Mouse (Mus musculus) embryonic facial prominence, embryonic 13.5 days (tissue): ENCODE data around the gene Serpina1f. TPM values are rescaled to one million over a fixed set of nuclear protein-coding genes. Genes with fewer than 3 reads are reported as not detected.

Source experiments
- ATAC-seq: fragments of 200-750 bp; cut with Nextera tagmentation; 2 replicates; pipeline ENCODE4 v1.8.0; 2017; ENCODE audit warnings: low read depth; ENCODE audit not compliant: insufficient number of reproducible peaks, insufficient read depth, low FRiP score, low TSS enrichment
- H3K27ac ChIP-seq: fragments of 300-500 bp; sonication (generic); 2 replicates; pipeline ENCODE4 v1.5.1; 2015; ENCODE audit warnings: moderate library complexity, mild to moderate bottlenecking, inconsistent platforms
- H3K27me3 ChIP-seq: fragments of 300-500 bp; sonication (generic); 2 replicates; pipeline ENCODE4 v1.6.1; 2015; ENCODE audit warnings: mild to moderate bottlenecking, inconsistent platforms
- H3K36me3 ChIP-seq: fragments of 300-500 bp; sonication (generic); 2 replicates; pipeline ENCODE4 v1.6.1; 2015; ENCODE audit warnings: mild to moderate bottlenecking, inconsistent platforms
- H3K4me1 ChIP-seq: fragments of 300-500 bp; sonication (generic); 2 replicates; pipeline ENCODE4 v1.6.1; 2015; ENCODE audit warnings: inconsistent platforms
- H3K4me2 ChIP-seq: fragments of 300-500 bp; sonication (generic); 2 replicates; pipeline ENCODE4 v1.6.1; 2015; ENCODE audit warnings: moderate library complexity, mild to moderate bottlenecking, inconsistent platforms
- H3K4me3 ChIP-seq: fragments of 300-500 bp; sonication (generic); 2 replicates; pipeline ENCODE4 v1.5.1; 2015; ENCODE audit warnings: mild to moderate bottlenecking, inconsistent platforms
- H3K9ac ChIP-seq: fragments of 300-500 bp; sonication (generic); 2 replicates; pipeline ENCODE4 v1.6.1; 2015; ENCODE audit warnings: mild to moderate bottlenecking, inconsistent platforms
- H3K9me3 ChIP-seq: fragments of 300-500 bp; sonication (generic); 2 replicates; pipeline ENCODE4 v1.6.1; 2016; ENCODE audit warnings: inconsistent platforms
- WGBS: fragments of 180-500 bp; shearing (Covaris S2); methylation state at CpG from one replicate; pipeline ENCODE4 v1.1.7; 2015; ENCODE audit warnings: mixed read lengths; 5-methylcytosine and 5-hydroxymethylcytosine counted together
- polyA plus RNA-seq: library from polyadenylated mRNA; unstranded; fragments of >200 nt; fragmentation: Nextera tagmentation; extraction: Ambion mirVana; gene quantifications from 2 replicates; pipeline ENCODE4 v1.2.1, GENCODE M21; 2015

The Serpina1f gene
- polyA plus RNA-seq, 1 experiment from 2014 or later = not detected

GRCm38 (mm10) chr12:103659171-103659570 is 36.2 kb downstream of the Serpina1f start:
- WGBS = 87% methylated on average over 2 of the region's 2 CpGs
- Histone ChIP-seq H3K9ac (no peak overlapping the region), H3K9me3 (no peaks in the 10 kb centered on the region), H3K27ac (no peak overlapping the region), H3K36me3 (no peaks in the 10 kb centered on the region), H3K4me2 (no peak overlapping the region), H3K4me3 (no peak overlapping the region), H3K4me1 (no peaks in the 10 kb centered on the region), H3K27me3 (no peaks in the 10 kb centered on the region)
- no peak for ATAC-seq

DNA sequence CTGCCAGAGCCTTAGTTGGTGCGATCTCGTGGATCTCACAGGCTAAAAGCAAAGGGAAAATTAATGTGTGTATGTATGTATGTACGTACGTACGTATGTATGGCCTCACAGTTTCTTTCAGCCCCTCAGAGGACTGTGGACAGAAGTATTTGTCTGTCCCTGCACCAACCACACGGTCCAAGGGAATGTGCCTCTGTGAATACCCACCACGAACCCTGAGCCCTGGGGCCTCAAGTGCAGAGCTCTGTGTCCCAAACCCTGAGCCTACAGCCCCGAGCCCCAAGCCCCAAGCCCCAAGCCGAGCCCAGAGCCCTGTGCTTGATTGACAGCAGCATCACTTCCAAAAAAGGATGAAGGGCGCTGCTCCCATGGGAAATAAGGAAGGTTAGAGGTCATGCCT is 37.3 kb downstream of the Serpina1f start:
- no peak overlapping the region for H3K4me3 ChIP-seq
- no peaks in the 10 kb centered on the region for H3K9me3 ChIP-seq
- H3K36me3 ChIP-seq = no peaks in the 10 kb centered on the region
- H3K4me2 ChIP-seq = no peak overlapping the region
- no peak overlapping the region for H3K27ac ChIP-seq
- H3K27me3 ChIP-seq = no peaks in the 10 kb centered on the region
- WGBS = 80% methylated on average over 10 of the region's 10 CpGs
- no peaks in the 10 kb centered on the region for H3K4me1 ChIP-seq
- ATAC-seq = no peak
- H3K9ac ChIP-seq = no peak overlapping the region

DNA sequence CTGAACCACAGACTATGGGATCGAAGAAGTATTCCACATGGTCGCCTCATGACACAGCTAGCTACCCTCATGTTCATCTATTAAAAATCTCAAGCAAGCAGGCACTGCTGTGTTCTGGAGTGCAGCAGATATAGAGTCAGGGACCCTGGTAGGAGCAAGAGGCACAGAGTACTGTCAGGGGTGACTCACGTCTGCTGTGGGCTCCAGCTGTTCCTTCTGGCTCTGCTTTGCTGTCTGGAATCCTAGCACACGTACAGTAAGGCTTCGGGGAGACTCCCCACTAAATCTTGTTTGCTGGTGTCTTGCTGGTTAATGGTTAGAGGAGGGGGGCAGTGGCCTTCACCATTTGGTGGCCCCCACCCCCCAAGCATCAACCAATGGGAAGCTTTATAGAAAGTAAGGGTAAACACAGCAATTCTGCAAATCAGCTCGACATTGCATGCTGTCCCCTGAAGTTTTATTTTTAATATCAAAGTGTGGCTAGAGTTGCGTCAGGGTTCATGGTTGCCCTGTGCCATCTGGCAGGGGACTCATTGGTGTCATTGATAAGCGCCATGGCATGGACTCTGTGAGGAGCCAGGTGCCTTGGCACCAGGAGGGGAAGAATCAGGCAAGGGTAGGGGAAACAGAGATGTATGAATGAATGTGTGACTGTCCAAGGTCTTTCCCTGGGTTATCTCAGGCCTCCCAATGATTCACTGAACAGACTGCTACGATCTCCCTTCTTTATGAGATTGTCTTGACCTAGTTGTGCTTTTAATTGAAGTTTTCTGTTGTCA is 38.3 kb downstream of the Serpina1f start, which contains the start of gene Serpina6:
Gene Serpina6 (minus strand): TSS at position 365 of the 779 bp plus-strand sequence.
- H3K4me1 ChIP-seq = no peaks in the 10 kb centered on the region
- H3K36me3 ChIP-seq = no peaks in the 10 kb centered on the region
- H3K9ac ChIP-seq = no peak within 1 kb of the TSS
- ATAC-seq = no peak
- no peak within 1 kb of the TSS for H3K4me2 ChIP-seq
- H3K4me3 ChIP-seq = no peak within 1 kb of the TSS
- H3K9me3 ChIP-seq = no peaks in the 10 kb centered on the region
- no peak within 1 kb of the TSS for H3K27ac ChIP-seq
- H3K27me3 ChIP-seq = no peaks in the 10 kb centered on the region
- 73% methylated on average over 9 of the region's 9 CpGs for WGBS

DNA sequence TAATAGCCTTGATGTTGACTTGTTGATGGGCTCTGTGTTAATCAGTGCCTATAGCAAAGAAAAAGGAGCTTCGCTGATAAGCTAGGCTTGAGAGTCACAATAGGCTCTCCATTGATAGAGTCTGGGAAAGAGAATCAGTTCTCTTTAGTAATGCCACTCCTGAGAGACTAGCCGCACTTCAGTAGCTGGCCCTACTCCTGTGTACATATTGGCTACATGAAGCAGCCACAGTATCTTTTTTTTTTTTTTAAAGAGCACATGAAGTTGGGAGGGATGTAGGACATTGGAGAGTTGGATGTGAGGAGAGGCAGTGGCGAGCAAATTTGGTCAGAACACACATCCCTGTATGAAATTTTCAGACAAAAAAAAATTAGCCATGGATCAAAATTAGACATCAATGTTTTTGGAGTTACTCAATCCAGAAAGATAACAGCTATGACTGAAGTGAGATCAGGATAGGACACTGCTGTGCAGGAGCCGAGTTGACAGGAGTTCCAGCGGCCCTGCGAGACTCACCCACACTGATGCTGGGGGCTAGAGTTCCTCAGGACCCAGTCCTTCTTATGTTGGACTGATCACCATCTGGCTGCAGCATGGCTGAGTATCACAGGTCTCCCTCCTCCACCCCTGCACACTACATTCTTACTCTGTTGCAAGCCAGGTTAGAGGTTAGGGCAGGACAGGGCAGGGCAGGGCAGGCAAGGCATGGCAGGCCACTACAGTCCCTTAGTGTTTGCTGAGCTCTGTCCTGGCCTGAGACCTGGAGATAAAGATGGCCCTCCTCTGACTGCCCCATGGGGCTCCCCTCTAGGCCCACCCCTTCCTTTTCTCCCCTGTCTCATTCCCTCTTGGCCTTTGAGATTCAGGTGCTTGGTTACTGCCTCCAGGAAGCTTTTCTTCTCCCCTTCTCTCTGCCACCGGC is 39.9 kb downstream of the Serpina1f start:
- H3K4me1 ChIP-seq = no peaks in the 10 kb centered on the region
- 0 out of 2 replicates have a peak, but pooled peaks cover 3% of the 10 kb centered on the region for H3K9me3 ChIP-seq
- H3K27me3 ChIP-seq = no peaks in the 10 kb centered on the region
- H3K9ac ChIP-seq = no peak overlapping the region
- no peaks in the 10 kb centered on the region for H3K36me3 ChIP-seq
- WGBS = 80% methylated on average over 7 of the region's 7 CpGs
- no peak overlapping the region for H3K27ac ChIP-seq
- H3K4me3 ChIP-seq = no peak overlapping the region
- ATAC-seq = no peak
- H3K4me2 ChIP-seq = no peak overlapping the region

DNA sequence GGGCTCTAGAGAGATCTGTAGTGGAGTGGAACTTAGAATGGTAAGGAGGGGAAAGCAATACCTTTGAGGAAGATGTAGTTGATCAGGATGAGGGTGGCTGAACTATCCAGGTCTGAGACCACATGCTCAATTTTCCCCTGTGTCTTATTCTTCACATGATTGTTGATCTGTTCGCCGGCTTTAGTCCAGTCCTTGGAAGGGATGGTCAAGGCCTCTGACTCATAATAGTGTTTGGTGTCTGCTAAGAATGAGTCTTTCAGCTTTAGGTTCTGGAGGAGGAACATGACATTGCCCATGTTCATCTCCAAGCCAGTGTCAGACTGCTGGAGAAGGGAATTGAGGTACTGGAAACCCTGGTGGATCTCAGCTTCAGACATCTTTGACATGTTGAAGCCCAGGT is 41.5 kb downstream of the Serpina1f start:
- ATAC-seq = no peak
- H3K9me3 ChIP-seq = 0 out of 2 replicates have a peak, but pooled peaks cover 4% of the 10 kb centered on the region
- H3K4me1 ChIP-seq = no peaks in the 10 kb centered on the region
- no peak overlapping the region for H3K9ac ChIP-seq
- no peak overlapping the region for H3K4me2 ChIP-seq
- H3K27me3 ChIP-seq = no peaks in the 10 kb centered on the region
- WGBS = 96% methylated on average over 2 of the region's 2 CpGs
- no peaks in the 10 kb centered on the region for H3K36me3 ChIP-seq
- H3K4me3 ChIP-seq = no peak overlapping the region
- no peak overlapping the region for H3K27ac ChIP-seq

- WGBS = 74% methylated on average over 2 of the region's 2 CpGs
- Histone ChIP-seq H3K4me3 (no peak overlapping the region), H3K9me3 (0 out of 2 replicates have a peak, but pooled peaks cover 4% of the 10 kb centered on the region), H3K27ac (no peak overlapping the region), H3K9ac (no peak overlapping the region), H3K27me3 (no peaks in the 10 kb centered on the region), H3K36me3 (no peaks in the 10 kb centered on the region), H3K4me2 (no peak overlapping the region), H3K4me1 (peaks cover 8% of the 10 kb centered on the region)
- ATAC-seq = no peak
These were observed 49.0 kb downstream of the Serpina1f start for GRCm38 (mm10) chr12:103646314-103646713.

GRCm38 (mm10) chr12:103644601-103645000 is 50.7 kb downstream of the Serpina1f start:
- Histone ChIP-seq H3K27ac (peak overlapping the region; percentile 85), H3K9me3 (no peaks in the 10 kb centered on the region), H3K4me1 (peaks cover 8% of the 10 kb centered on the region), H3K27me3 (no peaks in the 10 kb centered on the region), H3K36me3 (no peaks in the 10 kb centered on the region), H3K4me3 (no peak overlapping the region), H3K4me2 (0 out of 2 replicates have a peak overlapping the region, but pooled peaks have one; percentile 16), H3K9ac (no peak overlapping the region)
- WGBS = 5% methylated on average over 5 of the region's 5 CpGs
- no peak for ATAC-seq

DNA sequence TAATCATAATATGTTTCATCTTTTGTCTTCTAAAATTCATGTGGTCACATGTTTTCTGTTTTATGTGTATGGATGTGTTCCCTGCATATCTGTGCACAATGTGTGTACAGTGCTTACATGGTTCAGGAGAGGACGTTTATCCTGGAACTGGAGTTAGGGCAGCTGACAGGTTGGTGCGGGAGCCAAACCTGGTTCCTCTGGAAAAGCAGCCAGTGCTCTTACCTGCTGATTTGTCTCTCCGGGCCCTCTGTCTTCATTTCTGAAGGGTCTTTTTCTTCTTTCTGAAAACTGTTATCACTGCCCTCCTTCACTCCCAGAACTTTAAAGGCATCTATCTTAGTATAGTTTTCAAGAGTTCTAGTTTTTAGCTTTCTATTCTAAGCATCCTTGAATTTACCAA is 51.5 kb downstream of the Serpina1f start:
- peak overlapping the region; percentile 85 for H3K27ac ChIP-seq
- WGBS = 70% methylated on average over 3 of the region's 3 CpGs
- H3K4me3 ChIP-seq = no peak overlapping the region
- ATAC-seq = no peak
- H3K9ac ChIP-seq = no peak overlapping the region
- H3K27me3 ChIP-seq = no peaks in the 10 kb centered on the region
- no peaks in the 10 kb centered on the region for H3K9me3 ChIP-seq
- H3K4me1 ChIP-seq = peaks cover 8% of the 10 kb centered on the region
- H3K36me3 ChIP-seq = no peaks in the 10 kb centered on the region
- no peak overlapping the region for H3K4me2 ChIP-seq

GRCm38 (mm10) chr12:103643336-103643735 is 52.0 kb downstream of the Serpina1f start:
- ATAC-seq = no peak
- H3K9ac ChIP-seq = no peak overlapping the region
- no peak overlapping the region for H3K4me3 ChIP-seq
- no peaks in the 10 kb centered on the region for H3K27me3 ChIP-seq
- peaks cover 8% of the 10 kb centered on the region for H3K4me1 ChIP-seq
- H3K36me3 ChIP-seq = no peaks in the 10 kb centered on the region
- no peak overlapping the region for H3K27ac ChIP-seq
- WGBS = 0% methylated on average over 2 of the region's 2 CpGs
- no peaks in the 10 kb centered on the region for H3K9me3 ChIP-seq
- no peak overlapping the region for H3K4me2 ChIP-seq
